Mouse (Mus musculus) adrenal gland, postnatal 14 days (tissue): ENCODE data around the gene Lor. TPM values are rescaled to one million over a fixed set of nuclear protein-coding genes. Genes with fewer than 3 reads are reported as not detected.

Experiments
- DNase-seq: peaks from one replicate; pipeline ENCODE4 v3.0.0; 2021; ENCODE audit warnings: mixed read lengths
- long read RNA-seq, 2 experiments: library from polyadenylated mRNA; stranded (forward); transcript quantifications; one replicate each; pipeline ENCODE4 v2.0.0; 2021
- microRNA-seq, 2 experiments: library from miRNA; unstranded; fragments of <30 nt; microRNA quantifications; one replicate each; pipeline ENCODE4 v1.2.0; 2021
- total RNA-seq: library from RNA; stranded (reverse); gene quantifications from 2 replicates; pipeline ENCODE4 v1.2.3, GENCODE M21; 2021

The Lor gene
- 0.19 and 0.41 TPM in 2 replicates for total RNA-seq
- long read RNA-seq, experiment 1, partial matches to known transcripts = 1 of 1 reads
- long read RNA-seq, experiment 1, other reads (novel, unspliced or antisense) = 0 of 1 reads
- long read RNA-seq, experiment 2 = 0 reads

DNA sequence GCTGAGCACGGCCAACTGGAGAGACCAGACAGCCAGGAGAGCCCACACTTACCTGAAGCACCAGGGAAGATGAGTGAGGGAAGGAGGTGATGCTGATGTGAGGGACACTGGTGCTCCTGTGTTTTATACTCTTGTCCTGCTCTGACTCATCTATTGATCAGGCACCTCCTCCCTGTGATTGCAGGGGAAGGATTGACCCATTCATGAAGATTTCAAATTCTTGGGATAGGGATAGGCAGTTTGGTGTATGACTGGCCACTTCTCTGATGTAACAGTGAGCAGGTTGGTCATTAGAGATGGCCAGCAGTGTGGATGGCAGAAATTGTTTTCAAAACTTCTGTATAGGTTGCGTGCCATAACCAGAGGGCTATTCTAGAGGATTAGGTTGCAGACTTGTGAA is at the start of gene Lor:
Gene Lor (minus strand): TSS at position 101 of the 400 bp plus-strand sequence.
- no peak for DNase-seq

DNA sequence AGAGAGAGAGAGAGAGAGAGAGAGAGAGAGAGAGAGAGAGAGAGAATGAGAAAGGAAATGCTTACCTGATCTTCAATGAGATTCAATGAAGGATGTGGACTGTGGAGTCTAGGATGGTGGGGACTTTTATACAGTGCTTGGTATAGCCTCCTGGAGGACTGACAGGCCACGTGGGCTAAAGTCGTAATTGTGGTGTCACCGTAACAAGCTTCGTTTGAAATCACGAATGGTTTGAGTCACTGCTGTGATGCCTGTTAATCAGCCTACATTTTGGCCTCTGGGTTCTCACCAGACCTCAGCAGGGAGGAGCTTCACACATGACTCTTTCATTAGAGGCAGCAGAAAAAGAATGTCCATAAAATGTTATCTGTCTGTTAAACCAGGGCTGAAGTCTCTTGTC is 40.9 kb upstream of the Lor start, which contains the start of gene Prr9:
Gene Prr9 (minus strand): TSS at position 101 of the 400 bp plus-strand sequence.
- DNase-seq = no peak

DNA sequence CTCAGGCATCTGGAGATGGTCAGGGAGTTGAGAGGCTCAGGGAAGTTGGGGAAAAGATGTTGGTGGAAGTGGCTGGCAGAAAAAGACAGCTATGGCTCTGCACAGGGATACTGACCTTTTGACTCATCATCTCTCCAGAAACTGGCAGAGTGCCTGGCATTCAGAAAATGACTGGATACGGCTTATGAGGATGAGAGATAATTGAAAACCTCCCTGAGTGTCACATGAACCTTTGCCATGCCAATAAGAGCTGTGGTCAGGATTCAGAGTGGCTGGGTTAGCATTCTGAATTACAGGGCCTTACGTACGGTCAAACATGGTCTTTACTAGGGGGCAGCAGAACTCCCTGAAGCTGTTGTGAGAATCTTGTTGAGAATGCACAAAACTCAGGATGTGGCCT is 38.0 kb upstream of the Lor start:
- DNase-seq = peak; percentile 31

DNA sequence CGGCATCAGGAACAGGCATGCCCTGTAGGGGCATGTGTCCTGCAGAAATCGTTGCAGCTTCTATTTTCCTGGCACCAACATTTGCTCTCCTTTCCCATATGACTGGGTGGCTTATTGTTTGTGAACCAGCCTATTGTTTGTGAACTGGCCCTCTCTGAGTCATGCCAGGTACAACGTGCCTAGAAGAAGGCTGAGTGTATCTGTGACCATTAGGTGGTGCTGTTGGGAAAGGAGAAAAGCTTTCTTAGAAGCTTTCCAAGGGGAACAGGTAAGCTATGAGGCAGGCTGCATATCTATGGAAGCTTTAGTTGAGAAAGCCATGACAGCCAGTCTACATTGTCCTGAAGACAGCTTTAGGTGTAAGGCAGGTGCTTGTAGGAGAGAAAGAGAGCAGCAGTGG is 35.0 kb upstream of the Lor start:
- DNase-seq = peak; percentile 6

DNA sequence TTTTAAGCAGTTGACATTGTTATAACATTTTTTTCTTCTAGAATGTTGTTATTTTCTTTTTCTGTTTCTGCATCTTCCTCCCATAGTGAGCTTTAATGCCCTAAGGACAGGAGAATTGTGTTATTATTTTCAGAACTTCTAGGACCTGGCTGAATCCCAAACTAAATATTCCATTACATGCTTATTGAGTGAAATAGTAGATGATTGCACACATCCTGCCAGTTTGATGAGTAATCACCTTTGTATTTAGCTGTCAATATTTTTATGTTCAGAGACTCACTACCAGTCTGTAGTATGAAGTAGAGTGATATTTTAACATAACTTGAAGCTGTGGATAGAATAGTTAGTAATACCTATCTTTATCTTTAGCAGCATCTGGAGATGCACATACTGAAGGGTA is 28.6 kb upstream of the Lor start:
- no peak for DNase-seq

DNA sequence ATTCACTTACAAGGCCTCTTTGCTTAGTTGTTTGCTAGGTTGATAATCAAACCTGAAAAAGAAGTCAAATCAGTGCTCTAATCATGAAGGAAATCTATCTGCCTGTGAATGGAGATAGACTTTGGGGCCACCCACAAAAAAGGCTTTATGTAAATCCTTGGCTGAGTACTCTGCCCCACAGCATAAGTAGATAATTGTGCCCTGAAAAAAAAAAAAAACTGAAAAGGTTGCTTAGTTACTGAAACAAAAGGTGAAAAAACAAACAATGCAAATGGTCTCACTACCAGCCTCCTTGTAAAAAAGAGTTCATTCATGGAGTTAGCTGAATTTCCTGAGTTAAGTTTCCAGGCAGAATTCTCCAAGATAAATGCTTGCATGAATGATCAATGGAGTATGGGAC is 27.8 kb upstream of the Lor start:
- DNase-seq = no peak

DNA sequence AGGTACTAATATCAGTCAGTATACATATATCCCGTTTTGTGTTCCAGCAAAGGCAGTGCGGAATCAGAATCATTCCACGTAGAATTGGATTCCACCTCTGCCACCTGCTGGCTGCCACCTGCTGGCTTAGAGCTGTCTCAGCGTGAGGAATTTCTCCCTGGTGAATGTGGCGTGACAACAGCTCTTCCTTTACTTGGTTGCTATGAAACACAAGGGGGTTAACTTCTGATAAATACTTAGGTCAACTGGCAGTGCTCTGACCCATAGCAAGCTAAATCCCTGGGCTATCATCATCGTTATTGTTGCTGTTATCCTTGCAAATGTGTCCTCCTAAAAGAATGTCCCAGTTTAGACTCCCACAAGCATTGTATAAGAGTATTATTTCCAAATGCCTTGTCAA is 23.6 kb upstream of the Lor start:
- peak; percentile 48 for DNase-seq

DNA sequence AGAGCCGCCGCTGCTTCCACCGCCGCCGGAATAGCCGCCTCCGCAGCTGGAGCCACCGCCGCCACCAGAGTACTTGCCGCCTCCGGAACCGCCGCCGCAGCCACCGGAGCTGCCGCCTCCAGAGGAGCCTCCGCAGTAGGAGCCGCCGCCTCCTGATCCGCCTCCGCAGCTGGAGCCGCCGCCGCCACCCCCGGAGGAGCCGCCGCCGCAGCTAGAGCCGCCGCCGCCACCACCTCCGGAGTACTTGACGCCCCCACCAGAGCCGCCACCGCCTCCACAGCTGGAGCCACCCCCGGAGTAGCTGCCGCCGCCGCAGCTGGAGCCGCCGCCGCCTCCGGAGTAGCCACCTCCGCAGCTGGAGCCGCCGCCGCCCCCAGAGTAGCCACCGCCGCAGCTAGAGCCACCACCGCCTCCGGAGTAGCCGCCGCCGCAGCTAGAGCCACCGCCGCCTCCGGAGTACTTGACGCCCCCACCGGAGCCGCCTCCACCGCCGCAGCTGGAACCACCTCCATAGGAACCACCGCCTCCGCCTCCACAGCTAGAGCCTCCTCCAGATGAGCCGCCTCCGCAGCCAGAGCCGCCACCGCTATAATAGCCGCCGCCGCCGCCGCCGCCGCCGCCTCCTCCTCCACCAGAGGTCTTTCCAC is 1.5 kb downstream of the Lor start:
- peak; percentile 41 for DNase-seq

DNA sequence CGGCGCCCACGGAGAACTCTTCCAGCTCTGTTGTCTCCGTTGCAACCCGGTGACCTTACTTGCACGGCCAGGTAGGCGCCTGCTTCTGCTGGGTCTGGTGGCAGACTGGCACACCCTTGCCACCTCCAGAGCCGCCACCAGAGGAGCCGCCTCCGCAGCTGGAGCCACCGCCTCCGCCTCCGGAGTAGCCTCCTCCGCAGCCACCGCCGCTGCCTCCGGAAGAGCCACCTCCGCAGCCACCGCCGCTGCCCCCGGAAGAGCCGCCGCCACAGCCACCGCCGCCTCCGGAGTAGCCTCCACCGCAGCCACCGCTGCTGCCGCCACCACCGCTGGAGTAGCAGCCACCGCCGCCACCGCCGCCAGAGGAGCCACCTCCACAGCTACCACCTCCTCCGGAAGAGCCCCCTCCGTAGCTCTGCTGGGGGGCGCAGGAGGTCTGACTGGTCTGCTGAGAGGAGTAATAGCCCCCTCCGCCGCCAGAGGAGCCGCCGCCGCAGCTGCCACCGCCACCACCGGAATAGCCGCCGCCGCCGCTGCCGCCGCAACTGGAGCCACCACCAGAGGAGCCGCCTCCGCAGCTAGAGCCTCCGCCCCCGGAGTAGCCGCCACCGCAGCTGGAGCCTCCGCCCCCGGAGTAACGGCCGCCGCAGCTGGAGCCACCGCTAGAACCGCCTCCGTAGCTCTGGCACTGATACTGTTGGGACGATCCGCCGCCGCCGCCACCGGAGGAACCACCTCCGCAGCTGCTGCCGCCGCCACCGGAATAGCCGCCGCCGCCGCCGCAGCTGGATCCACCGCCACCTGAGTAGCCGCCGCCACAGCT is 2.3 kb downstream of the Lor start:
- peak; percentile 88 for DNase-seq

DNA sequence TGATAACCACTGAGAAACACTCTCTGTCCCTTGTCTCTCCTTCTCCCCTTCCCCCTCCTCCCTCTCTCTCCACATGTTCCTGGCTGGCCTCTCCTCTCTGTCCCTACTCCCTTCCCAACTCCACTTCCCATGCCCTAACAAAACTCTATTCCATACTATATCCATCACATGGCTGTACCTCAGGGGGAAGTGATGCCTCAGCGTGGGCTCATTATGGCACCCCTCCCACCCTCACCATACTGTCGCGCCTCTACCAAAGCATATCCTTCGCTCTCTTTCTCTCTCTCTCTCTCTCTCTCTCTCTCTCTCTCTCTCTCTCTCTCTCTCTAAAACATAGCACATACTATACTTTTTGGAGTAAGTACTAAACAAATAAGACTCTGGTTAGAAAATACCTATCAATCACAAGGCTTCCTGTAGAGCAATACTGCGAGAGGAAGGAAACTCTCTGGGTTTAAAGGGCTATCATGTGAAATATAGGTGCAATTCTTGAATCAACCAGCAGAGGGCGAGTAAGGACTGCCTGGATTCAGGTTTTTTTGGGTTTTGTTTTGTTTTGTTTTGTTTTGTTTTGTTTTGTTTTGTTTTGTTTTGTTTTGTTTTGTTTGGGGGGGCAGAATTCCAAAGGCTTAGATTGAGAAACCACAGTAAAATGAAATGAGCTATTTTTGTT is 32.4 kb downstream of the Lor start:
- DNase-seq = peak; percentile 26

DNA sequence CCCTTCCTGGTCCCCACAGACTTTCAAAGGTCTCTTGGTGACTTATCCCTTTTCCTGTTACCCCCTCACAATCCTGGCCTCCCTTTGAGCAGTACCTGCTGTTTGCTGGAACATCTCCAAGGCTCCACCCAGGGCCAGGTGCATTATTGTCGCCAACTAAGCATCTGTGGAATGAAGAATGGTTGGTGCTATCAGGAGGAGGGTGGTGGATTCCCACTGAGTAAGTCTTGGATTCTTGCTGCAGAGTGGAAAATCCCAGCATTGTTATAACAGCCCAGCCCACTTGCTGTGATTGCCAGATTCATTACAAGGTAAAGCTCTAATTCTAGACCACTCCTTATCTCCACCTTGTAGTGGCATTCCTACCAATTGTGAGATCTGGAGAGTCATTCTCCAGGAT is 49.0 kb downstream of the Lor start:
- no peak for DNase-seq

DNA sequence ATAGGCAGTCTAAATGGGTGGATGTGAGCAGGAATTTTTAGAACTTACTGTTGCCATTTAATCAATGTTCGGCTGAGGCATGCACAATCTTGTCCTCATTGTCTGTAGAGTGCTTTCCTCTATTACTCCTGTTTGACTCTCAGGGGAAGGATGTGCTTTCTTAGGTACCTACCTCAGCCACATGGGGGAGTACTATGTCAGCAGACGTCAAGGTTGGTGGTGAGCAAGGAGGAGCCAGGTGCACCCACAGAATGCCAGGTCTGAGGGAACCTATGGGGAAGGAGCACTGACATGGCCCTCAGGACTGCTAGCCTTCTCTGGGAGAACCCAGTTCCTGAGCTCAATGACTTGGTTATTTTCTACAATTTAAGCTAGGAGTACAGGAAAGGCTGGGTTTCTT is 49.7 kb downstream of the Lor start:
- DNase-seq = no peak

Small RNA genes within 50 kb of the gene (microRNA-seq; reads per million reads assigned to microRNA genes)
- 0 reads per million in 2 experiments for gene Gm25145

Other genes with a start within 250 kb of the Lor start
- not detected in 2 replicates for gene Pglyrp3, start 68.6 kb downstream of the Lor start, total RNA-seq
- not detected in 2 replicates for gene Prr9, start 40.8 kb upstream of the Lor start, total RNA-seq
- not detected in 2 replicates for gene Lelp1, start 59.6 kb upstream of the Lor start, total RNA-seq
- gene Sprr2a1, start 132.7 kb upstream of the Lor start, total RNA-seq = not detected in 2 replicates
- not detected in 2 replicates for gene Sprr2a2, start 132.8 kb upstream of the Lor start, total RNA-seq
- gene Sprr2a3, start 202.3 kb upstream of the Lor start, total RNA-seq = not detected in 2 replicates
- not detected in 2 replicates for gene Sprr2b, start 233.5 kb upstream of the Lor start, total RNA-seq